Mouse (Mus musculus): ENCODE measurements around the gene Cyp2c65. TPM values are rescaled to one million over a fixed set of nuclear protein-coding genes. Genes with fewer than 3 reads are reported as not detected.
"Not testable (repeated sequence)": the region's sequence is repeated elsewhere in the genome, so short reads cannot be mapped to it uniquely, and the experiment has no call there.

Cyp2c65 gene
- not detected in 2 replicates for polyA plus RNA-seq (2015; fragmentation: Nextera tagmentation; extraction: Ambion mirVana)

- WGBS, result 78% methylated on average over 2 of the region's 2 CpGs
Measured at GRCm38 (mm10) chr19:39060719-39061118, at the start of gene Cyp2c65. TSS of gene Cyp2c65 (plus strand) at chr19:39061015.

GRCm38 (mm10) chr19:39057928-39058327 lies 2.9 kb upstream of the Cyp2c65 start:
- no peak for ATAC-seq (ENCODE audit: low FRiP score, low read depth)

More at GRCm38 (mm10) chr19:39060719-39061118, at the start of gene Cyp2c65:
- Histone ChIP-seq H3K27me3 (no peaks in the 10 kb centered on the region), H3K4me3 (no peak within 1 kb of the TSS), H3K4me2 (no peak within 1 kb of the TSS), H3K9ac (no peak within 1 kb of the TSS), H3K4me1 (replicated peaks) (no peaks in the 10 kb centered on the region), H3K27ac (replicated peaks) (no peak within 1 kb of the TSS), H3K36me3 (no peaks in the 10 kb centered on the region), H3K9me3 (no peaks in the 10 kb centered on the region)
- no peak for ATAC-seq (ENCODE audit: low FRiP score, low read depth)

GRCm38 (mm10) chr19:39098779-39099178 lies 38.0 kb downstream of the Cyp2c65 start:
- not testable (repeated sequence) for H3K4me3 ChIP-seq; H3K27me3 ChIP-seq; H3K4me2 ChIP-seq; H3K4me1 ChIP-seq (replicated peaks); H3K36me3 ChIP-seq; H3K9me3 ChIP-seq; ATAC-seq (ENCODE audit: low FRiP score, low read depth); H3K27ac ChIP-seq (replicated peaks); H3K9ac ChIP-seq
- WGBS, result 78% methylated on average over 2 of the region's 2 CpGs

More at GRCm38 (mm10) chr19:39057928-39058327, 2.9 kb upstream of the Cyp2c65 start:
- Histone ChIP-seq H3K36me3 (no peaks in the 10 kb centered on the region), H3K4me1 (replicated peaks) (no peaks in the 10 kb centered on the region), H3K9me3 (no peaks in the 10 kb centered on the region), H3K27ac (replicated peaks) (no peak overlapping the region), H3K9ac (no peak overlapping the region), H3K27me3 (no peaks in the 10 kb centered on the region), H3K4me2 (no peak overlapping the region), H3K4me3 (no peak overlapping the region)
- 89% methylated on average over 1 of the region's 1 CpGs for WGBS

- Histone ChIP-seq H3K36me3 (no peaks in the 10 kb centered on the region), H3K27me3 (no peaks in the 10 kb centered on the region), H3K4me3 (no peak within 1 kb of the TSS), H3K27ac (replicated peaks) (no peak within 1 kb of the TSS), H3K9me3 (no peaks in the 10 kb centered on the region), H3K9ac (no peak within 1 kb of the TSS), H3K4me1 (replicated peaks) (no peaks in the 10 kb centered on the region), H3K4me2 (no peak within 1 kb of the TSS)
- no peak for ATAC-seq (ENCODE audit: low FRiP score, low read depth)
- WGBS, result 91% methylated on average over 1 of the region's 1 CpGs
Measured at GRCm38 (mm10) chr19:39113644-39114043, 52.8 kb downstream of the Cyp2c65 start, which contains the start of gene Cyp2c66. TSS of gene Cyp2c66 (plus strand) at chr19:39113898.

Other genes starting within 250 kb of the Cyp2c65 start
- 3.9 and 4.6 TPM in 2 replicates for gene Noc3l, start 241.8 kb upstream of the Cyp2c65 start, polyA plus RNA-seq (2015; fragmentation: Nextera tagmentation; extraction: Ambion mirVana)
- 6.2 and 6.5 TPM in 2 replicates for gene Tbc1d12, start 224.4 kb upstream of the Cyp2c65 start, polyA plus RNA-seq (2015; fragmentation: Nextera tagmentation; extraction: Ambion mirVana)
- 10.9 and 12.4 TPM in 2 replicates for gene Hells, start 130.1 kb upstream of the Cyp2c65 start, polyA plus RNA-seq (2015; fragmentation: Nextera tagmentation; extraction: Ambion mirVana)
- 0.08 TPM in 1 of 2 replicates, not detected in the other for gene Cyp2c55, start 54.0 kb upstream of the Cyp2c65 start, polyA plus RNA-seq (2015; fragmentation: Nextera tagmentation; extraction: Ambion mirVana)
- gene Cyp2c66, start 52.9 kb downstream of the Cyp2c65 start, polyA plus RNA-seq (2015; fragmentation: Nextera tagmentation; extraction: Ambion mirVana), result not detected in 2 replicates
- gene Cyp2c29, start 208.4 kb downstream of the Cyp2c65 start, polyA plus RNA-seq (2015; fragmentation: Nextera tagmentation; extraction: Ambion mirVana), result not detected in 2 replicates